14 mouse cellular contexts compared by ENCODE assay signal in the genomic region with DNA sequence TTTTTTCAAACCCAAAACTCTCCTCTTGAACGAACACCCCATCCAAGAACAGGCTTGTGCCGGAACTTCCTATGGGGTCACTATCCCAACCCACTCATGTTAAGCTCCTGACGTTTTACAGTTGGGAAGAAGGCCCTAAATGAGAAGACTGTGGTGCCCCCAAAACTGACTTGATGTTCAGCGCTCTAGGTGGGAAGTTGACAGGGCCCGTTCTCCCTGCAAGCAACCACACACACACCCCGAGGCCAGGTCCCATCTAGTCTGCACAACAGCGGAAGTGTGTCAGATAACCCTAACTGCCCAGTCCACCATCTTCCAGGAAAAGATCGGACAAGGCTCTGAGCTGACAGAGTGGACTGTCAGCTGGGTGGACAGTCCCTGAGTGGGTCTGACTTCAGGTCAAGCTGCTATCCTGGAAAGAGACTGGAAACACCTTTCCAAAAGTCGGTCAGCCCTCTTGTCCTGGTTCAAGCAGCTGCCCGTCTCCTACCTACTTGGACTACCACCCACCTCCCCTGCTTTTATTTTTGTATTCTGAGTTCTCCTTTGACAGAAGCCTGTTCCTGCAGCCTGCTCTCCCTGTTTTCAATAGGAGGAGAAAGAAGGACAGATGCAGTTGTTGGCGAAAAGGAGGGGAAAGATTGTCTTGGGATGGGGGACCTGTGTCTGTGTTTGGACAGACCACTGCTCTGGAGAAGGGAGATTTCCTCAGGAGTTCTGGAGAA. TPM values are rescaled to one million over a fixed set of nuclear protein-coding genes. Genes with fewer than 3 reads are reported as not detected.
DNase-seq lines count a peak whose midpoint lies in the region; ATAC-seq and TF ChIP-seq lines count a peak whose summit lies in the region.
"Had no signal": no experiment of that assay in that cellular context is flagged by ENCODE, and none has a peak within 500 bp of the region (broad histone marks: within the 10 kb centered on the region; RNA-seq: fewer than 3 reads in every experiment).

No protein-coding gene starts in this region.

- H3K27me3 ChIP-seq in hindbrain, embryonic 11.5 days (ENCODE audit: control insufficient read depth, insufficient read depth, low read length) = peaks cover 89% of the 10 kb centered on the region
- peaks cover 94% of the 10 kb centered on the region for H3K27me3 ChIP-seq in hindbrain, embryonic 14.5 days (ENCODE audit: control insufficient read depth, insufficient read depth, low read length)
- H3K27me3 ChIP-seq in embryonic facial prominence, embryonic 12.5 days = peaks cover 89% of the 10 kb centered on the region
- H3K27me3 ChIP-seq in embryonic facial prominence, embryonic 14.5 days (replicated peaks; ENCODE audit: control insufficient read depth, insufficient read depth, low read length) = peaks cover 92% of the 10 kb centered on the region
- peaks cover 77% of the 10 kb centered on the region for H3K27me3 ChIP-seq in liver, postnatal 0 days (ENCODE audit: insufficient read depth, low read length)

- no peak overlapping the region for H3K27ac ChIP-seq in hindbrain, embryonic 11.5 days (ENCODE audit: low read depth, low read length)
- no peak overlapping the region for H3K27ac ChIP-seq in hindbrain, embryonic 14.5 days
- H3K27ac ChIP-seq in embryonic facial prominence, embryonic 12.5 days = no peak overlapping the region
- no peak overlapping the region for H3K27ac ChIP-seq in embryonic facial prominence, embryonic 14.5 days (replicated peaks; ENCODE audit: low read depth, low read length)
- no peak overlapping the region for H3K27ac ChIP-seq in liver, postnatal 0 days (ENCODE audit: low read depth)
- H3K27ac ChIP-seq: neural tube, embryonic 12.5 days had no signal

- H3K4me1 ChIP-seq in hindbrain, embryonic 11.5 days (replicated peaks; ENCODE audit: control insufficient read depth, insufficient read depth, low read length) = no peaks in the 10 kb centered on the region
- H3K4me1 ChIP-seq in hindbrain, embryonic 14.5 days (replicated peaks; ENCODE audit: control insufficient read depth, insufficient read depth, low read length) = no peaks in the 10 kb centered on the region
- peaks cover 30% of the 10 kb centered on the region for H3K4me1 ChIP-seq in embryonic facial prominence, embryonic 12.5 days
- H3K4me1 ChIP-seq in embryonic facial prominence, embryonic 14.5 days (ENCODE audit: control insufficient read depth, insufficient read depth, low read length) = peaks cover 4% of the 10 kb centered on the region; the same call in 1 of the 2 replicates
- H3K4me1 ChIP-seq in liver, postnatal 0 days (ENCODE audit: insufficient read depth) = 0 out of 2 replicates have a peak, but pooled peaks cover 2% of the 10 kb centered on the region

- no peaks in the 10 kb centered on the region for H3K9me3 ChIP-seq in hindbrain, embryonic 11.5 days (ENCODE audit: control insufficient read depth, low read length)
- H3K9me3 ChIP-seq in hindbrain, embryonic 14.5 days (ENCODE audit: control insufficient read depth, low read length) = no peaks in the 10 kb centered on the region
- no peaks in the 10 kb centered on the region for H3K9me3 ChIP-seq in embryonic facial prominence, embryonic 12.5 days
- H3K9me3 ChIP-seq in embryonic facial prominence, embryonic 14.5 days (ENCODE audit: control insufficient read depth, low read length) = no peaks in the 10 kb centered on the region
- H3K9me3 ChIP-seq in liver, postnatal 0 days (ENCODE audit: low read length) = no peaks in the 10 kb centered on the region
- H3K9me3 ChIP-seq: neural tube, embryonic 12.5 days had no signal

- no peak overlapping the region for H3K4me3 ChIP-seq in hindbrain, embryonic 11.5 days (ENCODE audit: low read depth, low read length)
- no peak overlapping the region for H3K4me3 ChIP-seq in hindbrain, embryonic 14.5 days (replicated peaks; ENCODE audit: low read length)
- no peak overlapping the region for H3K4me3 ChIP-seq in embryonic facial prominence, embryonic 12.5 days
- peak overlapping the region; percentile 30; the same call in 1 of the 2 replicates for H3K4me3 ChIP-seq in embryonic facial prominence, embryonic 14.5 days (ENCODE audit: low read depth, low read length)
- no peak overlapping the region for H3K4me3 ChIP-seq in liver, postnatal 0 days (ENCODE audit: low read depth, low read length)
- H3K4me3 ChIP-seq: neural tube, embryonic 12.5 days had no signal

- ATAC-seq in hindbrain, embryonic 11.5 days (ENCODE audit: low FRiP score) = no peak
- no peak for ATAC-seq in hindbrain, embryonic 14.5 days (ENCODE audit: low FRiP score)
- no peak for ATAC-seq in embryonic facial prominence, embryonic 12.5 days (ENCODE audit: insufficient number of reproducible peaks, insufficient read depth, low FRiP score, low TSS enrichment)
- ATAC-seq in embryonic facial prominence, embryonic 14.5 days (ENCODE audit: low read depth) = no peak
- no peak for ATAC-seq in liver, postnatal 0 days
- ATAC-seq: midbrain, embryonic 16.5 days had no signal

- DNase-seq in hindbrain, embryonic 11.5 days (ENCODE audit: low spot score) = peak; percentile 44
- DNase-seq in hindbrain, embryonic 14.5 days (ENCODE audit: low spot score) = no peak
- no peak for DNase-seq in embryonic facial prominence, embryonic 14.5 days (ENCODE audit: low spot score)
- DNase-seq in liver, postnatal 0 days = no peak
- no peak for DNase-seq in MN1 (ENCODE audit: low spot score)
- DNase-seq in frontal cortex, postnatal 14 days (ENCODE audit: low spot score in 2 of 2) = no peak
- DNase-seq: cerebellum, adult 11-12 months; kidney, adult 2 months; kidney, postnatal 4 days; retina, postnatal 1 day; thymus, adult 2 months had no signal

- no peak for TF ChIP-seq EP300 in liver, postnatal 0 days (IDR thresholded peaks at IDR 0.05; ENCODE audit: low read depth)

- H3K4me2 ChIP-seq in hindbrain, embryonic 11.5 days (replicated peaks; ENCODE audit: low read depth, low read length) = no peak overlapping the region
- H3K4me2 ChIP-seq in hindbrain, embryonic 14.5 days (replicated peaks) = no peak overlapping the region
- peak overlapping the region; percentile 37; the same call in 1 of the 2 replicates for H3K4me2 ChIP-seq in embryonic facial prominence, embryonic 12.5 days (replicated peaks)
- H3K4me2 ChIP-seq in embryonic facial prominence, embryonic 14.5 days (ENCODE audit: low read depth, low read length) = peak overlapping the region; percentile 49; the same call in 1 of the 2 replicates
- 0 out of 2 replicates have a peak overlapping the region, but pooled peaks have one; percentile 47 for H3K4me2 ChIP-seq in liver, postnatal 0 days (ENCODE audit: low read depth, low read length)

- H3K36me3 ChIP-seq in hindbrain, embryonic 11.5 days (ENCODE audit: control insufficient read depth, insufficient read depth, low read length) = no peaks in the 10 kb centered on the region
- H3K36me3 ChIP-seq in hindbrain, embryonic 14.5 days (replicated peaks; ENCODE audit: control insufficient read depth, insufficient read depth) = no peaks in the 10 kb centered on the region
- no peaks in the 10 kb centered on the region for H3K36me3 ChIP-seq in embryonic facial prominence, embryonic 12.5 days
- no peaks in the 10 kb centered on the region for H3K36me3 ChIP-seq in embryonic facial prominence, embryonic 14.5 days (ENCODE audit: control insufficient read depth, insufficient read depth, low read length)
- no peaks in the 10 kb centered on the region for H3K36me3 ChIP-seq in liver, postnatal 0 days (replicated peaks; ENCODE audit: insufficient read depth, low read length)
- H3K36me3 ChIP-seq: neural tube, embryonic 12.5 days had no signal

- no peak overlapping the region for H3K9ac ChIP-seq in hindbrain, embryonic 11.5 days (ENCODE audit: low read depth, low read length)
- H3K9ac ChIP-seq in hindbrain, embryonic 14.5 days = no peak overlapping the region
- H3K9ac ChIP-seq in embryonic facial prominence, embryonic 12.5 days = no peak overlapping the region
- H3K9ac ChIP-seq in embryonic facial prominence, embryonic 14.5 days (ENCODE audit: low read depth, low read length) = peak overlapping the region; percentile 43; the same call in 1 of the 2 replicates
- no peak overlapping the region for H3K9ac ChIP-seq in liver, postnatal 0 days (replicated peaks)
- H3K9ac ChIP-seq: neural tube, embryonic 12.5 days had no signal

- WGBS in hindbrain, embryonic 11.5 days = 10% methylated on average over 11 of the region's 11 CpGs
- 11% methylated on average over 11 of the region's 11 CpGs for WGBS in hindbrain, embryonic 14.5 days
- WGBS in embryonic facial prominence, embryonic 12.5 days = 8% methylated on average over 11 of the region's 11 CpGs
- 14% methylated on average over 11 of the region's 11 CpGs for WGBS in embryonic facial prominence, embryonic 14.5 days
- 21% methylated on average over 11 of the region's 11 CpGs for WGBS in liver, postnatal 0 days (ENCODE audit: insufficient replicate concordance)

- no peak for TF ChIP-seq CTCF in liver, postnatal 0 days (IDR thresholded peaks at IDR 0.05; ENCODE audit: low read depth)

RNA-seq across cellular contexts. Expression of a gene that starts 11.6 kb away (rescaled TPM):
- 2.1 and 2.3 TPM in 2 replicates for polyA plus RNA-seq in hindbrain, embryonic 11.5 days (2014; fragmentation: Nextera tagmentation; extraction: Ambion mirVana)
- polyA plus RNA-seq in hindbrain, embryonic 14.5 days (2014; fragmentation: Nextera tagmentation; extraction: Ambion mirVana) = 1.1 and 1.7 TPM in 2 replicates
- 35.0 and 35.9 TPM in 2 replicates for polyA plus RNA-seq in embryonic facial prominence, embryonic 12.5 days (2016; fragmentation: Nextera tagmentation; extraction: Ambion mirVana)
- polyA plus RNA-seq in embryonic facial prominence, embryonic 14.5 days (2014; fragmentation: Nextera tagmentation; extraction: Ambion mirVana) = 7.0 and 7.6 TPM in 2 replicates
- polyA plus RNA-seq in liver, postnatal 0 days (2015; fragmentation: Nextera tagmentation; extraction: Ambion mirVana) = 2.7 and 3.1 TPM in 2 replicates

RNA-seq across cellular contexts. Expression of a gene that starts 35.6 kb away (rescaled TPM):
- 53.5 and 56.1 TPM in 2 replicates for polyA plus RNA-seq in hindbrain, embryonic 11.5 days (2014; fragmentation: Nextera tagmentation; extraction: Ambion mirVana)
- 34.6 and 45.6 TPM in 2 replicates for polyA plus RNA-seq in hindbrain, embryonic 14.5 days (2014; fragmentation: Nextera tagmentation; extraction: Ambion mirVana)
- 66.9 and 75.0 TPM in 2 replicates for polyA plus RNA-seq in embryonic facial prominence, embryonic 12.5 days (2016; fragmentation: Nextera tagmentation; extraction: Ambion mirVana)
- 46.1 and 56.7 TPM in 2 replicates for polyA plus RNA-seq in embryonic facial prominence, embryonic 14.5 days (2014; fragmentation: Nextera tagmentation; extraction: Ambion mirVana)
- polyA plus RNA-seq in liver, postnatal 0 days (2015; fragmentation: Nextera tagmentation; extraction: Ambion mirVana) = 12.9 and 13.7 TPM in 2 replicates

RNA-seq across cellular contexts. Expression of a gene that starts 43.4 kb away (rescaled TPM):
- polyA plus RNA-seq in hindbrain, embryonic 11.5 days (2014; fragmentation: Nextera tagmentation; extraction: Ambion mirVana) = 6.8 and 8.0 TPM in 2 replicates
- polyA plus RNA-seq in hindbrain, embryonic 14.5 days (2014; fragmentation: Nextera tagmentation; extraction: Ambion mirVana) = 2.9 and 3.1 TPM in 2 replicates
- 26.8 and 29.8 TPM in 2 replicates for polyA plus RNA-seq in embryonic facial prominence, embryonic 12.5 days (2016; fragmentation: Nextera tagmentation; extraction: Ambion mirVana)
- polyA plus RNA-seq in embryonic facial prominence, embryonic 14.5 days (2014; fragmentation: Nextera tagmentation; extraction: Ambion mirVana) = 7.4 and 9.4 TPM in 2 replicates
- polyA plus RNA-seq in liver, postnatal 0 days (2015; fragmentation: Nextera tagmentation; extraction: Ambion mirVana) = 0.04 and 0.05 TPM in 2 replicates

RNA-seq across cellular contexts. Expression of a gene that starts 55.2 kb away (rescaled TPM):
- polyA plus RNA-seq in hindbrain, embryonic 11.5 days (2014; fragmentation: Nextera tagmentation; extraction: Ambion mirVana) = 0.73 and 1.9 TPM in 2 replicates
- 0.12 and 0.25 TPM in 2 replicates for polyA plus RNA-seq in hindbrain, embryonic 14.5 days (2014; fragmentation: Nextera tagmentation; extraction: Ambion mirVana)
- 4.6 and 5.2 TPM in 2 replicates for polyA plus RNA-seq in embryonic facial prominence, embryonic 12.5 days (2016; fragmentation: Nextera tagmentation; extraction: Ambion mirVana)
- 0.32 and 0.96 TPM in 2 replicates for polyA plus RNA-seq in embryonic facial prominence, embryonic 14.5 days (2014; fragmentation: Nextera tagmentation; extraction: Ambion mirVana)
- not detected in 2 replicates for polyA plus RNA-seq in liver, postnatal 0 days (2015; fragmentation: Nextera tagmentation; extraction: Ambion mirVana)

Comparison
In these comparisons a context has a peak if more than half of its experiments do, and no peak if none do; other contexts are left out.
1. H3K4me2 ChIP-seq: peak in embryonic facial prominence, embryonic 12.5 days (single experiment), embryonic facial prominence, embryonic 14.5 days (single experiment) and liver, postnatal 0 days (single experiment); none in hindbrain, embryonic 11.5 days (single experiment) and hindbrain, embryonic 14.5 days (single experiment).